Mouse (Mus musculus) CH12.LX (cell line): ENCODE measurements around the gene Mmp15. TPM values are rescaled to one million over a fixed set of nuclear protein-coding genes. Genes with fewer than 3 reads are reported as not detected.

ENCODE experiments used
- DNase-seq: peaks from one replicate; pipeline ENCODE4 v3.0.0-alpha.2; 2013; ENCODE audit errors: extremely low read depth
- H3K27ac ChIP-seq: 2 replicates; pipeline ENCODE4 v1.5.1; 2012; ENCODE audit warnings: low read depth, mild to moderate bottlenecking, control low read depth, moderate library complexity; ENCODE audit not compliant: insufficient read depth
- H3K27me3 ChIP-seq: replicated peaks from 2 replicates; pipeline ENCODE3; 2012; ENCODE audit warnings: inconsistent platforms
- H3K36me3 ChIP-seq, 2 experiments: replicated peaks in 1 of 2; 2 replicates each; pipeline versions ENCODE3 to v1.6.1; 2012; ENCODE audit warnings: inconsistent platforms in 1 of 2, low read length in 1 of 2, mild to moderate bottlenecking in 1 of 2, mixed read lengths in 1 of 2, moderate library complexity in 1 of 2; ENCODE audit not compliant: control insufficient read depth in 1 of 2, insufficient read depth in 1 of 2
- H3K4me1 ChIP-seq, 2 experiments: 2 replicates each; pipeline ENCODE4 v1.6.1; 2012; ENCODE audit warnings: inconsistent platforms in 1 of 2, moderate library complexity in 1 of 2; ENCODE audit not compliant: insufficient read depth in 2 of 2, control insufficient read depth in 1 of 2
- H3K4me2 ChIP-seq: 2 replicates; pipeline ENCODE4 v1.6.1; 2012; ENCODE audit warnings: low read depth, mild to moderate bottlenecking, control low read depth; ENCODE audit not compliant: poor library complexity, insufficient read depth, severe bottlenecking
- H3K4me3 ChIP-seq, 3 experiments: fragments of 150-350 bp in 1 of 3; sonication (generic) in 1 of 3; replicated peaks in 1 of 3; 2 replicates each; pipeline versions ENCODE3 to v1.5.1; 2011 to 2012; ENCODE audit warnings: low read depth in 2 of 3, low read length in 2 of 3, mild to moderate bottlenecking in 2 of 3, moderate library complexity in 2 of 3, control low read depth in 1 of 3, improper control_type of control experiment in 1 of 3, inconsistent platforms in 1 of 3, mixed read lengths in 1 of 3; ENCODE audit not compliant: poor library complexity in 1 of 3
- H3K79me2 ChIP-seq: replicated peaks from 2 replicates; pipeline ENCODE4 v1.6.1; 2012; ENCODE audit warnings: mild to moderate bottlenecking, moderate library complexity; ENCODE audit not compliant: control insufficient read depth, poor library complexity, insufficient read depth, severe bottlenecking; ENCODE audit errors: extremely low read depth
- H3K9ac ChIP-seq: 2 replicates; pipeline ENCODE4 v1.6.1; 2012; ENCODE audit warnings: low read depth, mild to moderate bottlenecking, control low read depth, moderate library complexity; ENCODE audit not compliant: insufficient read depth
- H3K9me3 ChIP-seq: replicated peaks from 2 replicates; pipeline ENCODE3; 2012; ENCODE audit warnings: low read length, inconsistent platforms, mixed read lengths
- BHLHE40 ChIP-seq: IDR thresholded peaks from 2 replicates; pipeline ENCODE4 v1.6.1; 2011; ENCODE audit warnings: mild to moderate bottlenecking, low read depth, low read length, improper control_type of control experiment
- CHD1 ChIP-seq: IDR thresholded peaks from 2 replicates; pipeline ENCODE4 v1.6.1; 2012; ENCODE audit warnings: low read depth, low read length, improper control_type of control experiment, inconsistent platforms
- CTCF ChIP-seq, 2 experiments: IDR thresholded peaks in 1 of 2; conservative IDR thresholded peaks in 1 of 2; 2 replicates each; pipeline ENCODE4 v1.5.1; 2011 to 2012; ENCODE audit warnings: low read depth in 2 of 2, low read length in 2 of 2, improper control_type of control experiment in 1 of 2, inconsistent platforms in 1 of 2, mild to moderate bottlenecking in 1 of 2, moderate library complexity in 1 of 2
- E2F4 ChIP-seq: IDR thresholded peaks from 2 replicates; pipeline ENCODE4 v1.6.1; 2011; ENCODE audit warnings: low read depth, low read length, improper control_type of control experiment; ENCODE audit not compliant: insufficient replicate concordance
- ELF1 ChIP-seq: IDR thresholded peaks from 2 replicates; pipeline ENCODE4 v1.6.1; 2014; ENCODE audit warnings: low read depth, mild to moderate bottlenecking, inconsistent platforms, low read length, improper control_type of control experiment
- ETS1 ChIP-seq: conservative IDR thresholded peaks from 2 replicates; pipeline ENCODE4 v1.6.1; 2012; ENCODE audit warnings: low read depth, mild to moderate bottlenecking, inconsistent platforms, low read length, improper control_type of control experiment, moderate library complexity
- GABPA ChIP-seq: IDR thresholded peaks from 2 replicates; pipeline ENCODE4 v1.6.1; 2012; ENCODE audit warnings: low read depth, low read length, improper control_type of control experiment, inconsistent platforms; ENCODE audit not compliant: insufficient replicate concordance
- HCFC1 ChIP-seq: IDR thresholded peaks from 2 replicates; pipeline ENCODE4 v1.6.1; 2012; ENCODE audit warnings: low read depth, mild to moderate bottlenecking, inconsistent platforms, low read length, improper control_type of control experiment
- IRF4 ChIP-seq: IDR thresholded peaks from 2 replicates; pipeline ENCODE4 v1.6.1; 2014; ENCODE audit warnings: low read depth, mild to moderate bottlenecking, inconsistent platforms, low read length, improper control_type of control experiment
- JUN ChIP-seq: IDR thresholded peaks from 2 replicates; pipeline ENCODE4 v1.6.1; 2011; ENCODE audit warnings: low read depth, mild to moderate bottlenecking, low read length, improper control_type of control experiment, moderate library complexity; ENCODE audit not compliant: insufficient read depth
- JUND ChIP-seq: conservative IDR thresholded peaks from 2 replicates; pipeline ENCODE4 v1.6.1; 2011; ENCODE audit warnings: low read depth, low read length, improper control_type of control experiment
- MAFK ChIP-seq: IDR thresholded peaks from 2 replicates; pipeline ENCODE4 v1.6.1; 2011; ENCODE audit warnings: low read length, improper control_type of control experiment; ENCODE audit not compliant: insufficient replicate concordance
- MAX ChIP-seq: IDR thresholded peaks from 2 replicates; pipeline ENCODE4 v1.6.1; 2011; ENCODE audit warnings: low read length, improper control_type of control experiment
- MAZ ChIP-seq: IDR thresholded peaks from 2 replicates; pipeline ENCODE4 v1.6.1; 2012; ENCODE audit warnings: low read depth, mild to moderate bottlenecking, inconsistent platforms, low read length, improper control_type of control experiment, moderate library complexity
- NELFE ChIP-seq: IDR thresholded peaks from 2 replicates; pipeline ENCODE4 v1.6.1; 2011; ENCODE audit warnings: low read depth, low read length, improper control_type of control experiment
- NRF1 ChIP-seq: IDR thresholded peaks from 2 replicates; pipeline ENCODE4 v1.6.1; 2014; ENCODE audit warnings: low read depth, mild to moderate bottlenecking, inconsistent platforms, low read length, improper control_type of control experiment, moderate library complexity
- PAX5 ChIP-seq: IDR thresholded peaks from 2 replicates; pipeline ENCODE4 v1.6.1; 2012; ENCODE audit warnings: low read length, inconsistent platforms, mixed read lengths
- POLR2AphosphoS2 ChIP-seq: IDR thresholded peaks from 2 replicates; pipeline ENCODE4 v1.6.1; 2011; ENCODE audit warnings: low read depth, low read length, improper control_type of control experiment
- SMC3 ChIP-seq: IDR thresholded peaks from 2 replicates; pipeline ENCODE4 v1.6.1; 2011; ENCODE audit warnings: low read depth, low read length, improper control_type of control experiment
- TCF12 ChIP-seq: IDR thresholded peaks from 2 replicates; pipeline ENCODE4 v1.6.1; 2014; ENCODE audit warnings: low read depth, mild to moderate bottlenecking, inconsistent platforms, low read length, improper control_type of control experiment
- ZC3H11A ChIP-seq: IDR thresholded peaks from 2 replicates; pipeline ENCODE4 v1.6.1; 2012; ENCODE audit warnings: low read depth, mild to moderate bottlenecking, inconsistent platforms, low read length, improper control_type of control experiment
- ZMIZ1 ChIP-seq: IDR thresholded peaks from 2 replicates; pipeline ENCODE4 v1.6.1; 2012; ENCODE audit warnings: low read depth, mild to moderate bottlenecking, inconsistent platforms, low read length, improper control_type of control experiment
- dilution Hi-C: fragments of 300-500 bp; cut with MboI; formaldehyde crosslinking; loops from 2 replicates; pipeline ENCODE4 v1.14.3; 2020; ENCODE audit warnings: low sequenced_read_pairs; ENCODE audit not compliant: extremely low pct_unique_long_range_greater_than_20kb, extremely low pct_ligation_motif_present
- in situ Hi-C: fragments of 300-500 bp; cut with MboI; formaldehyde crosslinking; loops from 3 replicates; pipeline ENCODE4 v1.14.3; 2019; ENCODE audit warnings: low sequenced_read_pairs, low pct_ligation_motif_present, low pct_unique_long_range_greater_than_20kb, mixed read lengths
- polyA plus RNA-seq: library from polyadenylated mRNA; unstranded; fragments of >175 nt; gene quantifications from 2 replicates; pipeline ENCODE4 v1.2.1, GENCODE M21; 2012; ENCODE audit warnings: low read depth; ENCODE audit not compliant: insufficient read length
- total RNA-seq, 2 experiments: library from RNA; depleted of rRNA; stranded (reverse); fragments of 300-350 nt in 1 of 2; fragments of >200 nt in 1 of 2; gene quantifications; 2 replicates each; pipeline ENCODE4 v1.2.3; 2012 to 2014

The Mmp15 gene
- total and polyA plus RNA-seq, 3 experiments: 0.04 to 0.44 TPM; not detected in 1

DNA sequence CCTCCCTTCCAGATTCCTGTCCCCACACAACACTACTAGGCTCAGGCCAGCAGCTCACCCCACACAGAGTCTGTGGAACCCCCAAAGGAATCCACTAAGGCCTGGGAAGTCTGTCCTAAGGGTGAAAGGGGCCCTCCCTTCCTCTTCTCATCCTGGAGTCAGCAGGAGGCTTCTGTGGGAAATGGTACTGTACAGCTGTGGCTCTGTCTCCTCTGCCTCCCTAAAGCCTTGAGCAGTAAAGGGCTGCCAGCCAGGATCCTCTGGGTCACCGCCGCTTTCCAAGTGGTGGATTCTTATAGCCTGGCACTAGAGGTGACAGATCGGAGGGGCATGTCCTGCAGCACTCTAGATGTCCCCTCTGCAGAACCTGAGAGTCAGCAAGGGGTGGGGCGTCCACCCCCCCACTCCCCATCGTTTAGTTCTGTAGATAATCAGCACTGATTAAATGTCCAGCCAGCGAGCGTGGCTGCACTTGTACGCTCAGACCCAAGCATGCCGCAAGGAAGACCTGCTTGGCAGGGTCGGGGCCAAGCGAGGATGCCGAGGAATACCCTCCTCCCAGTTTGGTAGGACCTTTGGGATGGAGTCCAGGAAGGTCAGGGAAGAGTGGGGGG lies 21.4 kb downstream of the Mmp15 start:
- no peak for DNase-seq
- TF ChIP-seq BHLHE40 (no peak), IRF4 (no peak), MAFK (no peak), SMC3 (no peak), ZC3H11A (no peak), TCF12 (no peak), CHD1 (no peak), ZMIZ1 (no peak), HCFC1 (no peak), ELF1 (no peak), JUND (no peak), GABPA (no peak), NELFE (no peak), JUN (no peak), ETS1 (no peak), MAX (no peak), MAZ (no peak), CTCF (conservative IDR thresholded peaks at IDR 0.05 in 1 of 2, IDR thresholded peaks at IDR 0.05 in 1 of 2; ENCODE audit: low read depth in 2 of 2, low read length in 2 of 2) (no peak), NRF1 (no peak), POLR2AphosphoS2 (no peak)
- Histone ChIP-seq H3K36me3 (no peaks in the 10 kb centered on the region), H3K27ac (no peak overlapping the region), H3K27me3 (no peaks in the 10 kb centered on the region), H3K9me3 (no peaks in the 10 kb centered on the region), H3K9ac (no peak overlapping the region), H3K79me2 (no peaks in the 10 kb centered on the region), H3K4me3 (no peak overlapping the region), H3K4me2 (no peak overlapping the region), H3K4me1 (peaks cover 3 to 10% of the 10 kb centered on the region in 2 experiments)
- dilution Hi-C loops: no loop called here
- in situ Hi-C loops: no loop called here

DNA sequence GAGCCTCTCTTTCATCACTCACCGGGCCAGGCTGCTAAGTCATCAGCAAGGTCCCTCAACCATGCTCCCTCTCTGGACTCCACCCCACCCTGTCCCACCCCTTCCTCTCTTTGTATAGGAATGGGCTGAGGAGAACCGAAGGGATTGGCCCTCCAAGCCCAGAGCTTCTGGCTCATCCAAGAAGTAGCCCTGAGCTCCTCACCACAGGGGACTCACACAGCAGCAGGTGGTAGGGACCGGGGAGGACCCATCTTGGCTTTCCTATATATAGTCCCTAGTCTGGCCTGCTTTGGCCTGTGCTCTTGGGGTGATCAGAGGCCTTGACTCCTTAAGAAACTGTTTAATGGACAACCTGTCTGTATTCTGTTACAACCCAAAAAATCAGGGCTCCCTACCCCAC lies 22.4 kb downstream of the Mmp15 start:
- no peaks in the 10 kb centered on the region for H3K36me3 ChIP-seq
- dilution Hi-C loops: no loop called here
- no peak overlapping the region for H3K4me3 ChIP-seq
- no peak for DNase-seq
- no peak overlapping the region for H3K27ac ChIP-seq
- in situ Hi-C loops: no loop called here
- no peaks in the 10 kb centered on the region for H3K27me3 ChIP-seq
- TF ChIP-seq PAX5: no peak
- no peak for TF ChIP-seq E2F4
- TF ChIP-seq ZMIZ1: no peak
- TF ChIP-seq MAFK: no peak
- TF ChIP-seq ELF1: no peak
- H3K9ac ChIP-seq: no peak overlapping the region
- H3K9me3 ChIP-seq: peaks cover 5% of the 10 kb centered on the region
- no peak overlapping the region for H3K4me2 ChIP-seq
- no peaks in the 10 kb centered on the region for H3K79me2 ChIP-seq
- peaks cover 3 to 10% of the 10 kb centered on the region in 2 experiments for H3K4me1 ChIP-seq
